Mouse (Mus musculus) c-Kit-negative CD71-positive TER-119-positive erythroid progenitor cells, embryonic 14.5 days (primary cell): ENCODE data around the gene Zbtb25.

ENCODE experiments used
- DNase-seq: peaks from one replicate; pipeline ENCODE4 v3.0.0-alpha.2; 2013; ENCODE audit warnings: low read depth, low spot score

Zbtb25 gene

GRCm38 (mm10) chr12:76377059-76377458 lies 7.7 kb upstream of the Zbtb25 start:
- no peak for DNase-seq

- DNase-seq, result peak; percentile 46
Measured at GRCm38 (mm10) chr12:76376649-76377048, 7.2 kb upstream of the Zbtb25 start.

DNA sequence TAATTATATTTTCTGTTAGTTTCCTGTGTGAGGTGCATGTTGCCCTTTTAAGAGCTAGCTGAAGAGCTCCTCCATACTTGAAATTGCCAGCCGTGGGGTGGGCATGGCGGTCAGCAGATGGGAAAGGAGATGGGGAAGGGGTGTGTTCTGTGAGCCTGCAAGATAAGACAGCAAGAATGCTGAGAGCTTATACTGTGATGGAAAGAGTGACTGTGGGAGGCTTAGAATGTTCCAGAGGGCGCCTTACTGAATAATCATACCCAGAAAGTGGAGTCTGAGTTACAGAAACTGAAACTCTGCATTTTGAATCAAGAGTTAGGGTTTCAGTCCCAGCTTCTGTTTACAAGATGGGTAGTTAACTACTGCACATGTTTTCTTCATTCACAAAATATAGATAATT lies 6.1 kb upstream of the Zbtb25 start:
- DNase-seq, result peak; percentile 34

DNA sequence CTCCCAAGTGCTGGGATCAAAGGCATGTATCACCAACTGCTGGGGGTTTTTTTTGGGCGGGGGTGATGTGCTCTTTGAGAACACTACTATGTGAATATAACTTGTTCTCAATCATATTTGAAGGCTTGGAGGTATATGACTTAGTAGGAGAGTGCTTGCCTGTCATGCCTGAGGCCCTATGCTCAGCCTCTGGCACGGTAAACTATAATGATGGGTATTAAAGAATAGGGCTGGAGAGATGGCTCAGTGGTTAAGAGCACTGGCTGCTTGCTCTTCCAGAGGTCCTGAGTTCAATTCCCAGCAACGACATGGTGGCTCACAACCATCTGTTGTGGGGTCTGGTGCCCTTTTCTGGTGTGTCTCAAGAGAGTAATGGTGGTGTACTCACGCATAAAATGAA lies 5.5 kb upstream of the Zbtb25 start:
- no peak for DNase-seq

- DNase-seq, result no peak
Measured at GRCm38 (mm10) chr12:76373991-76374390, 4.6 kb upstream of the Zbtb25 start.

GRCm38 (mm10) chr12:76372881-76373818 lies 3.7 kb upstream of the Zbtb25 start:
- no peak for DNase-seq

GRCm38 (mm10) chr12:76372046-76372445 lies 2.6 kb upstream of the Zbtb25 start:
- DNase-seq, result no peak

DNA sequence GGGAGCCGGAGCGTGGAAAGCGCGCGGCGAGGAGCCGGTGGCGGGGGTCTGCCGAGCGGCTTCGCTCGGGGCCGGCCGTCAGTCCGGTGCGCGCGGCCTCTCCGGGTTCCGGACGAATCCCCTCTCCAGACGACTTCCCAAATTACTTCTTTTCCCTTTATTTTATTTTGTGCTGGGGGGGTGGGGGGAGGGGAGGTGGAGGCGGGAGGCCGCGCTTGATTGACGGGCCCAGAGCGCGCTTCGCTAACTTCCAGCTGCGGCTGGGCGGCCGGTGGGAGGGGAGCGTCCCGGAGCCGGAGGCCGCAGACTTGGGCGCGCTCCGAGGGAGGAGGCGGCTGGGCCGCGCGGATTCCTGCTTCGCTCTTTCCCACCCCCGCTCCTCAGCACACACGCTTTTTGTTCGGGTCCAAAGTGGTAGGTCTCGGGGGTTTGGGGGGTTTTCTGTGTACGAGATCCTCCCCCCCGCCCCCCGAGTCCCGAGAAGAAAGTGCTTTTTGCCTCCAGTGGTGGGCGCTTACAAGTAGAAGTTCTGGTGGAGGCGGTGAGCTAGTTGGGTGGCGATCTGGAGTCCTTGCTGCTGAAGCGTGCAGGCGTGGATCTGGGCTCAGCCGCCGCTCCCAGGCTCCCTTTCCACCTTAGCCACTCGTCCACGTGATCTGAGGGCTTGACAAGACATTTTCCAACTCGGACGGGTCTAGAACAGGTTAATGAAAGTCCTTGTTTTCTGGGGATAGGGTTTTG lies 1.6 kb upstream of the Zbtb25 start:
- peak; percentile 64 for DNase-seq

GRCm38 (mm10) chr12:76369978-76370830 lies 802 bp upstream of the Zbtb25 start, which contains the start of gene Zbtb1:
Gene Zbtb1 (plus strand): TSS chr12:76370266.
- DNase-seq, result peak; percentile 43

GRCm38 (mm10) chr12:76368790-76369205 lies 604 bp downstream of the Zbtb25 start:
- DNase-seq, result peak; percentile 54

- DNase-seq, result no peak
Measured at GRCm38 (mm10) chr12:76368201-76368789, 1.1 kb downstream of the Zbtb25 start.

GRCm38 (mm10) chr12:76367096-76367995 lies 2.1 kb downstream of the Zbtb25 start:
- DNase-seq, result no peak

GRCm38 (mm10) chr12:76366276-76366675 lies 3.1 kb downstream of the Zbtb25 start:
- DNase-seq, result no peak

DNA sequence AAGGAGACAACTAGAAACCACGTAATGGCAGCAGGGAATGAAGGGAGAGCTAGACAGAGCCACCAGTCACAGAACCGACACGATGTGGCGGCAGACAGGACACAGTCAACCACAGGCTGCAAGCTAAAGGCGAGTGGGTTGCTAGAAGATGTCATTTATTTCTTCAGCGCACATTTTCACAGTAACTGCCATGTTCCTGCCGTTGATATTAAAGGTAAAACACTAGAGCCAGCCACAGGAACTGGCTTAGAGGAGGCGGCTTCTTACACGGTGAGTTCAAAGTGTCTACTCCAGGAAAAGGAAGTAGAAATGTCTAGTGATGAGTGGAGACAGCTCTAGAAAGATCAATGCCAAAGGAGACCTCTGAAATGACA lies 7.1 kb downstream of the Zbtb25 start:
- DNase-seq, result no peak

DNA sequence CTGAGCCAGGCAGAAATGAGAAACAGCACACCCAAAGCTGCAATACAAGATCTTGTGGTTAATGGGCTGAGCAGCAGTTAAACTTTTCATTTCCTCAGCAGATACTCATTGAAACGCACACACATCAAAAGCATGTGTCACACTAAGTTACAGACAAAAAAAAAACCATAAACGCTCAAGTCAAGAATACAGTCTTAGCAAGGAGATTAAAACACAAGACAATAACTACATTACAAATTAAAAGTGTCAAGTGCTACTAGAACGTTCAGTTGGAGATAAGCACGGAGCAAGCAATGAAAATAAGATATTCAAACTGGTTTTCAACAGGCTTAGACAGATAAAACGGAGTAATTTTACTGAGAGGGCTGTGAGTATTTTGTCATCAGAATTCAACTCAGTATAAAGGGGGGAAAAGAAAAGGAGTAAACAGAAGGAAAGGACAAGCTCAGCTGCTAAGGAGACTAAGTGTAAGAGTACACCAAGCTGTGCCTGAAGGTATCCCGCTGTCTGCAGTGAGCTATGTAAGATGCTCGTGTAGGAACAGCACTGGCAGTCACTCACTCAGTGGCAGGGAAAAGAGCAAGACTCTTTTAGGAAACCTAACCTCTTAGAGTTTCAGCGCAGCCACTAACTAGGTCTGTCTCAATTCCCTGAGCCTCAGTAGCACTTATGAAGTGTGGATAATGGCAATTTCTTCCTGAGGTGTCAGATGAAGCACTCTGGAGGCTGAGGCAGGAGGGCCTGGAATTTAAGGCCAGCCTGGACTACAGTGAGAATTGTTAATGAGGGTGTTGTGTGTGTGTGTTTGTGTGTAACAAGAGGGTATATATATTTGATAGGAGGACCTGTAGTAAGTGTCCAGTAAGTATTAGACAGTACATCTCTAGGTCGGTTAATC lies 7.7 kb downstream of the Zbtb25 start:
- no peak for DNase-seq

GRCm38 (mm10) chr12:76360868-76361267 lies 8.5 kb downstream of the Zbtb25 start:
- DNase-seq, result no peak

- DNase-seq, result no peak
Measured at GRCm38 (mm10) chr12:76349680-76350220, 19.7 kb downstream of the Zbtb25 start.

DNA sequence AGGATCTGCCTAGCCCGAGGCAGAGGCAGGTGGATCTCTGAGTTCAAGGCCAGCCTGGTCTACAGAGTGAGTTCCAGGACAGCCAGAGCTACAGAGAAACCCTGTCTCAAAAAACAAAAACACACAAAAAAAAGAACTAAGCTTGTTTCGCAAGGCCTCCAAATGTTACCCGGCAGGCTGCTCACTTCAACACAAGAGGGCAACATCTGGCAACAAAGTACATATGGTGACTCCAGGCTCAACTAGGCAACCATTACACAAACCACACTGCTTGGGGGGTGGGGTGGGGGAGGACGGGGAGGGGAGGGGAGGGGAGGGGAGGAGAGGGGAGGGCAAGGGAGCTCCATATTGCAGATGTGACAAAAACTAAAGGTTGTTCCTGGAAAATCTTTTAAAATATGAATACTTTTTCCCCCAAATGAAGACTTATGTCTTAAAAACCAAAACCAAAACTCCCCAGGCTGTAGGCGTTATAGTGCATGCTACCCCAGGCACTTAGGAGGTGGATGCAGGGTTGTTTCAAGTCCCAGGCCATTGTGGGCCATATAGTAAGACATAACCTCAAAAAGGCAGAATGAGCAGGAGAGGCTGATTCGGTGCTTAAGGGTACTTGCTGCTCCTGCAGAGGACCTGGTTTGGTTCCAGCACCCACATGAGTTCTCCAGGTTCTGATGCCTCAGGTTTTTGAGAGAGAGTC lies 23.5 kb downstream of the Zbtb25 start:
- DNase-seq, result no peak
